Mouse (Mus musculus) CH12F3 (cell line): ENCODE data around the gene Pinlyp.
"Not testable (repeated sequence)": the region's sequence is repeated elsewhere in the genome, so short reads cannot be mapped to it uniquely, and the experiment has no call there.

ENCODE experiments used
- in situ Hi-C: fragments of 300-500 bp; cut with MboI; formaldehyde crosslinking; loops from 2 replicates; pipeline ENCODE4 v1.14.3; 2020; ENCODE audit warnings: low sequenced_read_pairs

The Pinlyp gene

GRCm38 (mm10) chr7:24525686-24526420 is 20.1 kb downstream of the Pinlyp start:
- in situ Hi-C loops: no loop called here

- in situ Hi-C loops: no loop called here
Observed at GRCm38 (mm10) chr7:24524978-24525377, 20.9 kb downstream of the Pinlyp start.

- in situ Hi-C loops: no loop called here
Observed at GRCm38 (mm10) chr7:24523723-24524122, 22.2 kb downstream of the Pinlyp start.

- in situ Hi-C loops: no loop called here
Observed at GRCm38 (mm10) chr7:24522805-24523204, 23.1 kb downstream of the Pinlyp start.

GRCm38 (mm10) chr7:24520054-24520453 is 25.9 kb downstream of the Pinlyp start:
- in situ Hi-C loops: not testable (repeated sequence)

- in situ Hi-C loops: no loop called here
Observed at GRCm38 (mm10) chr7:24519130-24519529, 26.8 kb downstream of the Pinlyp start.

GRCm38 (mm10) chr7:24517654-24518053 is 28.3 kb downstream of the Pinlyp start:
- in situ Hi-C loops: no loop called here

- in situ Hi-C loops: no loop called here
Observed at GRCm38 (mm10) chr7:24517077-24517476, 28.8 kb downstream of the Pinlyp start.

GRCm38 (mm10) chr7:24516319-24516718 is 29.6 kb downstream of the Pinlyp start:
- in situ Hi-C loops: not testable (repeated sequence)

- in situ Hi-C loops: no loop called here
Observed at GRCm38 (mm10) chr7:24512355-24512754, 33.6 kb downstream of the Pinlyp start, which contains the start of gene AC161166.1. Gene AC161166.1, minus strand, starts transcription at chr7:24512455.

GRCm38 (mm10) chr7:24507726-24508114 is 38.2 kb downstream of the Pinlyp start:
- in situ Hi-C loops: no loop called here

- in situ Hi-C loops: no loop called here
Observed at GRCm38 (mm10) chr7:24506838-24507725, 38.8 kb downstream of the Pinlyp start, which contains the start of gene Zfp428. Gene Zfp428, plus strand, starts transcription at chr7:24507006.

GRCm38 (mm10) chr7:24506476-24506837 is 39.5 kb downstream of the Pinlyp start:
- in situ Hi-C loops: no loop called here

- in situ Hi-C loops: no loop called here
Observed at GRCm38 (mm10) chr7:24506065-24506459, 39.9 kb downstream of the Pinlyp start.

GRCm38 (mm10) chr7:24505447-24506064 is 40.4 kb downstream of the Pinlyp start:
- in situ Hi-C loops: no loop called here

- in situ Hi-C loops: no loop called here
Observed at GRCm38 (mm10) chr7:24504868-24505267, 41.0 kb downstream of the Pinlyp start.

GRCm38 (mm10) chr7:24504004-24504403 is 41.9 kb downstream of the Pinlyp start:
- in situ Hi-C loops: no loop called here

- in situ Hi-C loops: no loop called here
Observed at GRCm38 (mm10) chr7:24501492-24501891, 44.4 kb downstream of the Pinlyp start.

GRCm38 (mm10) chr7:24500929-24501328 is 45.0 kb downstream of the Pinlyp start:
- in situ Hi-C loops: no loop called here

- in situ Hi-C loops: no loop called here
Observed at GRCm38 (mm10) chr7:24499856-24500577, 45.9 kb downstream of the Pinlyp start.
